Mouse (Mus musculus) left cerebral cortex, adult 9 months (tissue): ENCODE results near the gene Dcps.

Experiments
- DNase-seq, 2 experiments: peaks; one replicate each; pipeline ENCODE4 v3.0.0; 2022; ENCODE audit warnings: low spot score in 2 of 2

The Dcps gene

GRCm38 (mm10) chr9:35131637-35132397 lies 44.0 kb downstream of the Dcps start:
- peak in 1 of 2 experiments; percentile 76 for DNase-seq

GRCm38 (mm10) chr9:35128995-35129418 lies 46.9 kb downstream of the Dcps start:
- DNase-seq: no peak

- no peak for DNase-seq
Measured at GRCm38 (mm10) chr9:35128564-35128963, 47.3 kb downstream of the Dcps start.

- DNase-seq: no peak
Measured at GRCm38 (mm10) chr9:35127561-35127960, 48.3 kb downstream of the Dcps start.

- DNase-seq: no peak
Measured at GRCm38 (mm10) chr9:35127147-35127546, 48.7 kb downstream of the Dcps start.

DNA sequence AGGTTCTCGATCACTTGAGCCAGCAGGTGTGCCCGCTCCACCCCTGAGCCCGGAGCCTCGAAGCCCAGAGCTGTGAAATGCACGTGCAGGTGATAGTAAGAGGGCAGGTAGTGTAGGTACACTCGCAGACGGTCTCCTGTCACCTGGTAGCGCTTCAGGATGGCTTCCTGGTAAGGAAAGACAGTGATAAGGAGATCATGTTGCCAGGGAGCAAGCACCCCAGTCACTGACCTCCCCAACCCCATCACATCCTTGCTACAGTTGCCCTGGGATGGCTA lies 51.2 kb downstream of the Dcps start:
- no peak for DNase-seq

GRCm38 (mm10) chr9:35123804-35124677 lies 51.8 kb downstream of the Dcps start:
- no peak for DNase-seq

- no peak for DNase-seq
Measured at GRCm38 (mm10) chr9:35123456-35123803, 52.4 kb downstream of the Dcps start.

DNA sequence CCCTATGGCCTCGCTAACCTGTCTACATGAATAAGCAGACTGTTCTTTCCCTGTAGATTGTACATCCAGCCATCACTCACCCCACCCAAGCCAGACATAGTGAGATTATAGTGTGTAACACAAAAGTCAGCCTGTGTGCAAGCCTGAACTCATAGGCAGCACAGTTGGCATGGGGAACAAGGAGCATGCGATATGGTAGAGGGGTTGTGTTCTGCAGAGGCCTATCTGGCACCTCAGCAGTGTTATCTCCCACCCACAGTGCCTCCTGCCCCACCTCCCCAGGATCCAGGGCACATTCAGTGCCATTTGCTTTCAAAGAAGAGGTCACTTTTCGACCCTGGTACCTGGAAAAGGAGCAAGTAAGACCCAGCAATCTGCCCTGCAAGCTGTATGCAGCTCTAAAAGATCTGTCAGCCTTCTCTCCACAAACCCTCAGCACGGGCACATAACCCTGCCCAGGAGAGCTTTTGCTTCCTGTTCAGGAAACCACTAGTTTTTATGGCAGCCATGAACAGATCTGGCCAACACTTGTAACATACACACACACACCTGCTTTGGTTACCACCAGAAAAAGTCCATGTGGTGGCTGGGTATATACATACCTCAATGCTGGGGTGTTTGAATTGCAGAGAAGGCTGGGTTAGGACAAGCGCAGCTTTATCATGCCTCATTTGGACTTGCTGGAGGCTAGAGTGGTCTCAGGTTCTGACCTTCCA lies 53.2 kb downstream of the Dcps start:
- no peak for DNase-seq

GRCm38 (mm10) chr9:35119168-35119567 lies 56.7 kb downstream of the Dcps start, which contains the start of gene St3gal4:
St3gal4 (minus strand) TSS chr9:35119268.
- DNase-seq: no peak

DNA sequence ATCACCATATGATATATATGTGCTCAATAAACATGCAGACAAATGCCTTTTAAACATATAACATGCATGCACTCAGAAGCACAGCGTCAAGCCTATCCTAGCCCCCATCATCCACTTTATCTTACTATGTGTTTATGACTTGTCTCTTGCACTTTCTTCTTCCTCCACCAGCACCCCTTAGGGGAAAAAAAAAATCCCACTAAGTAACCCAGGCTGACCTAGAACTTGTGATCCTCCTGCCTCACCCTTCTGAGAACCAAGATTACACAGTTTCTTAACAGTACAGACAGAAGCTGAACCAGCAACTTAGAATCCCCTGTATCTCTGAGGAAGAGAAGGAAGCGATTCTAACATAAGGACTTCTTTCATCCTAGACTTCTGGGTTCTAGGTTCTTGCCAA lies 57.3 kb downstream of the Dcps start:
- no peak for DNase-seq

DNA sequence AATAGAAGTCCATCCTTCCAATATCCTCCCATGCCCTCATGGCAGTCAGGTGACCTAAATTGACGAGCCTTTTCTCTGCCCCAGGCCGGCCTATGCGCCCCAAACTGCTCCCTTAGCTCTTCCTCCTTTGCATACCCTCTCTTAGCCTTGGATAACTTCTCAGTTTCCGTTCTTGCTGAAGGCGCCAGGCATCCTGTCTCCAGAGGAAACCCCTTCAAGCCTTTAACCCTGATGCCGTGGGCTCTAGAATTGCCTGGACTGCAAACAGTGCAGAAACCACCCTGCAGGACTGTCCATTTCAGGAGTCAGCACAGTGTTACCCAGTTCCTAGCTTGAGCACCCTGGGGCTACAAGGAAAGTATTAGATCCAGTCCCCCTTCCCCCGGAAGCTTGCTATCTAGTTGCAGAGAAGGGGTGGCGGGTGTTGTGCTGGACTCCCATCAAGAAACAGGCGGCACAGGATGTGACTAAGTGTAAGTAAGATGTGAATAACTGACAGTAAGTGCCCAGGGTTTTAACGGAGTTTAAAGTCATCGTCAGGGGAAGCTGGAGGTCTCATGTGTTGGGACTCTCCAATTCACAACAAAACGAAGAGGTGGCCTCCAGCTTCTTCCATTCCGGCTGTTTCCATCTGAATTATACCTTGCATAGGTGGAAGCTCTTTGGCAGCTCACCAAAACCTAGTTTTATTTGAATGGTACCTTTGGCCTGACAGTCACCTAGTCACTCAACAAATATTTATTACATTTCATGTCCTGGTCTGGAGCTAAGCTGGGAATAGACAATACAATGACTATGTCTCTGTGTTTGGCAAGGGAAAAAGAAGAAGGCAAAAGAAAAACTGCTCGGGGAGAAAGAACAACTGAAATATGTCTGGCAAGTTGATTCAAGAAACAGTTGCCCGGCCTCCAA lies 58.2 kb downstream of the Dcps start:
- DNase-seq: no peak

GRCm38 (mm10) chr9:35116391-35117381 lies 59.2 kb downstream of the Dcps start:
- peak in 1 of 2 experiments; percentile 62 for DNase-seq

- no peak for DNase-seq
Measured at GRCm38 (mm10) chr9:35115804-35116203, 60.1 kb downstream of the Dcps start.

GRCm38 (mm10) chr9:35115299-35115698 lies 60.6 kb downstream of the Dcps start:
- no peak for DNase-seq

DNA sequence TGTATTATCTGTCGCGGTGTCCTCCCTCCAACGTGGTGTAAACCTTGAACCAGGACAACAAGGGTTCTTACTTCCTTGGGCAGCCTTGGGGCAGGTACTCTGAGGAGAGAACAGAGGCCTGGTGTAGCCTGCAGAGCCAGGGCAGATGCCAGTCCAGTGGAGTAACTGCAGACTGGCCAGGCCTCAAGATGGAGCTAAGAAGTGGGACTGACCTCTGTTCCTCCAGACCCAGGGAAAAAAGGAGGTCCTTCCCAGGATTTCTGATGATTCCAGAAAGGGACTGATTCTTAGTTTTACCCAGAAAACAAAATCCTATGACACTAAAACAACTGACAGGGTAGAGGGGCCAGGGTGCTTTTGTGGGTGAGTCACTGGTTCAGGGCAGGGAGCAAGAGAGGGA lies 61.6 kb downstream of the Dcps start:
- no peak for DNase-seq

DNA sequence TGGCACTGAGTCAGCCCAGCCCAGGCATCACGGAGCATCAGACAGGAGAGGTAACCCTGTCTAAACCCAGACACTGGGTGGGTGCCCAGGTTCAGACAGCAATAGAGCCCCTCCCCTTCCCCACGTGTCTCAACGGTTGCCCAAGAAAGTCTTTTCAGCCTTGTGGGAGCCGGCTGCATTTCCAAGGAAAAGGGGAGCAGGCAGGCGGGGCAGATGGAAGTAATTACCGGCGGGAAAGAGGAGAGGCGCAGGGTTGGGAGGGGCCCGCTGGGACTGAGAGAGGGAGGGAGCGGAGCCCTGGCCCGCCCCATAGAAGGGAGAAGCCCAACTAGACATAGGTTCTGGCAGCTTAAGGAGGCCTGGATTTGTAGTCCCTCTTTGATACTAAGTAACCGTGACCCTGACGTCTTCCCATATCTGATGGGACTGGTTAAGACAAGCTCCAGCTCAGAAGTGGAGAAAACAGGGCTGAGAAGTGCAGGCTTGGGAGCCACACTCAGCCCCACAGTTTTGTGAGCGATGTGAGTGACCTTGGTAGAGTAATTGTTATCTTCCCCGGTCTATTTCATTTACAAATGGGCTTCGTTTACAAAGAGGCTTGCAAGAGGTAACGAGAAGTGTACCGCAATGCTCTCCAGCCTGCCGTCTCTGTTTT lies 63.8 kb downstream of the Dcps start:
- no peak for DNase-seq

DNA sequence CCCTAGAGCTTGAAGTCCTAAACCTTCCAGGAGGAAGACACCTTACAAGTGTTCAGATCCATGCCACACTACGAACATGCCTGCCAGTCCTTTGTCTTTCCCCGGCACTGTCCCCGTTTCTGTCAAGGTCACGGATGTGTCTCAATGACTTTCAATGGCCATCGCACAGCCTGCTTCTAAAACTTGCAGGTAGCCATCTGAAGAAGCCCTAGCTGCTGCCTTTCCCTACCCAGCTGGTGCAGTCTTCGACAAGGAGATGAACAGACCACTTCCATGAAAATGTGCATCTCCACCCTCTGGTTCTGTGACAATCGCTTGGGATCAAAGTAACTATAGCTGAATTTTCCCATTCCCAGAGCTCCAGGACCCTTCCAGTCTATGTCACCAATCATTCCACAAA lies 64.4 kb downstream of the Dcps start:
- DNase-seq: no peak

DNA sequence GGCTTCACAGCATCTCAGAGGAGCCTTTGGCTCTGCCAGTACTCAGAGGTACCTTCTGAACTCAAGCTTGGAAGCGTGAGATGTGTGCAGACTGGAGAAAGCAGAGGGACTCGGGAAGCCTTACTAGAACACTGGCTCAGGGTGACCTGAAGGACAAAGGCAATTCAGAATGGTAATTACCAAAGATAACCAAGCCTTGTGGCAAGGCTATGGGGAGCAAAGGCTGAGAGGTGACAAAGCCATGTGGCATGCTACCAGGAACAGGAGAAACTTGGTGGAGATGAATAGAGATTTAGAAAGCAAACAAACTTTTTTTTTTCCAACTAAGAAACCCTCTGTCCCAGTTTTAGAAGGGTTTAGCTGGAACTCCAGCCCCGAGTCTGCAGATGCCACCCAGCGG lies 65.3 kb downstream of the Dcps start:
- DNase-seq: no peak

- no peak for DNase-seq
Measured at GRCm38 (mm10) chr9:35110051-35110450, 65.8 kb downstream of the Dcps start.
